Mouse (Mus musculus) hindbrain, postnatal 0 days (tissue): ENCODE data around the gene Adk. TPM values are rescaled to one million over a fixed set of nuclear protein-coding genes. Genes with fewer than 3 reads are reported as not detected.

ENCODE experiments used
- ATAC-seq: fragments of 200-750 bp; cut with Nextera tagmentation; 2 replicates; pipeline ENCODE4 v1.8.0; 2017; ENCODE audit warnings: mild to moderate bottlenecking, moderate TSS enrichment, moderate library complexity
- DNase-seq: peaks from one replicate; pipeline ENCODE4 v3.0.0-alpha.2; 2015; ENCODE audit warnings: low spot score
- H3K27ac ChIP-seq: fragments of 300-500 bp; sonication (generic); 2 replicates; pipeline ENCODE4 v1.5.1; 2014; ENCODE audit warnings: mild to moderate bottlenecking
- H3K27me3 ChIP-seq: fragments of 300-500 bp; sonication (generic); 2 replicates; pipeline ENCODE4 v1.6.1; 2014; ENCODE audit warnings: low read length, mixed read lengths; ENCODE audit not compliant: insufficient read depth
- H3K36me3 ChIP-seq: fragments of 300-500 bp; sonication (generic); 2 replicates; pipeline ENCODE4 v1.6.1; 2014; ENCODE audit warnings: low read length, mixed read lengths; ENCODE audit not compliant: insufficient read depth
- H3K4me1 ChIP-seq: fragments of 300-500 bp; sonication (generic); 2 replicates; pipeline ENCODE4 v1.6.1; 2014; ENCODE audit warnings: antibody characterized with exemption, low read length, mixed read lengths; ENCODE audit not compliant: insufficient read depth
- H3K4me2 ChIP-seq: fragments of 300-500 bp; sonication (generic); 2 replicates; pipeline ENCODE4 v1.6.1; 2014; ENCODE audit warnings: low read depth, mild to moderate bottlenecking, low read length, moderate library complexity, mixed read lengths
- H3K4me3 ChIP-seq: fragments of 300-500 bp; sonication (generic); 2 replicates; pipeline ENCODE4 v1.5.1; 2014; ENCODE audit warnings: low read length
- H3K9ac ChIP-seq: fragments of 300-500 bp; sonication (generic); replicated peaks from 2 replicates; pipeline ENCODE4 v1.6.1; 2014; ENCODE audit warnings: mild to moderate bottlenecking, low read length, moderate library complexity, mixed read lengths
- H3K9me3 ChIP-seq: fragments of 300-500 bp; sonication (generic); 2 replicates; pipeline ENCODE4 v1.6.1; 2016; ENCODE audit warnings: low read length, mixed read lengths
- CTCF ChIP-seq: IDR thresholded peaks from 2 replicates; pipeline ENCODE4 v1.5.1; 2016; ENCODE audit warnings: antibody characterized with exemption, control low read depth, low read depth
- WGBS: fragments of 180-500 bp; shearing (Covaris S2); extraction: QIAGEN DNeasy Blood & Tissue Kit; methylation state at CpG from one replicate; pipeline ENCODE4 v1.1.7; 2014; 5-methylcytosine and 5-hydroxymethylcytosine counted together
- polyA plus RNA-seq: library from polyadenylated mRNA; unstranded; fragments of >200 nt; fragmentation: Nextera tagmentation; extraction: Ambion mirVana; gene quantifications from 2 replicates; pipeline ENCODE4 v1.2.1, GENCODE M21; 2015
- total RNA-seq: library from RNA; depleted of rRNA; stranded (reverse); fragments of >200 nt; gene quantifications from 2 replicates; pipeline ENCODE4 v1.2.3, GENCODE M21; 2014

Adk gene
- total and polyA plus RNA-seq, 2 experiments from 2014 or later, result 27.4 to 63.5 TPM

GRCm38 (mm10) chr14:21402621-21403405 is 350.4 kb downstream of the Adk start:
- no peaks in the 10 kb centered on the region for H3K9me3 ChIP-seq
- no peak overlapping the region for H3K9ac ChIP-seq
- H3K4me1 ChIP-seq, result peaks cover 13% of the 10 kb centered on the region; the same call in 1 of the 2 replicates
- no peak overlapping the region for H3K4me3 ChIP-seq
- no peak; the same call in 1 of the 2 replicates for ATAC-seq
- TF ChIP-seq CTCF, result no peak
- peak overlapping the region; percentile 19; the same call in 1 of the 2 replicates for H3K4me2 ChIP-seq
- WGBS, result 35% methylated on average over 8 of the region's 8 CpGs
- no peak for DNase-seq
- no peaks in the 10 kb centered on the region for H3K36me3 ChIP-seq
- no peak overlapping the region for H3K27ac ChIP-seq
- no peaks in the 10 kb centered on the region for H3K27me3 ChIP-seq

- Histone ChIP-seq H3K27ac (no peak overlapping the region), H3K9ac (no peak overlapping the region), H3K4me2 (no peak overlapping the region), H3K4me1 (peaks cover 12% of the 10 kb centered on the region), H3K4me3 (no peak overlapping the region), H3K9me3 (no peaks in the 10 kb centered on the region), H3K36me3 (no peaks in the 10 kb centered on the region), H3K27me3 (no peaks in the 10 kb centered on the region)
- 78% methylated on average over 5 of the region's 5 CpGs for WGBS
- TF ChIP-seq CTCF, result no peak
- DNase-seq (no peak), ATAC-seq (no peak)
Observed at GRCm38 (mm10) chr14:21406946-21407345, 354.6 kb downstream of the Adk start.

GRCm38 (mm10) chr14:21408846-21409245 is 356.5 kb downstream of the Adk start:
- DNase-seq, result peak; percentile 43
- no peak overlapping the region for H3K4me2 ChIP-seq

GRCm38 (mm10) chr14:21410769-21411477 is 358.5 kb downstream of the Adk start:
- no peak overlapping the region for H3K4me2 ChIP-seq
- H3K9ac ChIP-seq, result no peak overlapping the region
- no peak for TF ChIP-seq CTCF
- no peaks in the 10 kb centered on the region; the same call in 1 of the 2 replicates for H3K4me1 ChIP-seq
- no peaks in the 10 kb centered on the region for H3K27me3 ChIP-seq
- no peak for ATAC-seq
- no peaks in the 10 kb centered on the region for H3K36me3 ChIP-seq
- H3K4me3 ChIP-seq, result no peak overlapping the region
- H3K9me3 ChIP-seq, result no peaks in the 10 kb centered on the region
- DNase-seq, result no peak
- WGBS, result 41% methylated on average over 7 of the region's 7 CpGs
- H3K27ac ChIP-seq, result no peak overlapping the region

More at GRCm38 (mm10) chr14:21408846-21409245, 356.5 kb downstream of the Adk start:
- no peak overlapping the region for H3K4me3 ChIP-seq
- no peak overlapping the region for H3K9ac ChIP-seq
- H3K4me1 ChIP-seq, result no peaks in the 10 kb centered on the region; the same call in 1 of the 2 replicates
- no peak for TF ChIP-seq CTCF
- no peak overlapping the region for H3K27ac ChIP-seq
- H3K27me3 ChIP-seq, result no peaks in the 10 kb centered on the region
- ATAC-seq, result no peak
- H3K36me3 ChIP-seq, result no peaks in the 10 kb centered on the region
- no peaks in the 10 kb centered on the region for H3K9me3 ChIP-seq
- WGBS, result 55% methylated on average over 4 of the region's 4 CpGs

- H3K4me3 ChIP-seq, result no peak overlapping the region
- H3K9ac ChIP-seq, result no peak overlapping the region
- no peaks in the 10 kb centered on the region for H3K27me3 ChIP-seq
- H3K4me2 ChIP-seq, result no peak overlapping the region
- no peak for DNase-seq
- H3K4me1 ChIP-seq, result no peaks in the 10 kb centered on the region; the same call in 1 of the 2 replicates
- no peak for ATAC-seq
- TF ChIP-seq CTCF, result no peak
- H3K36me3 ChIP-seq, result no peaks in the 10 kb centered on the region
- H3K9me3 ChIP-seq, result no peaks in the 10 kb centered on the region
- H3K27ac ChIP-seq, result no peak overlapping the region
- WGBS, result 75% methylated on average over 6 of the region's 6 CpGs
Observed at GRCm38 (mm10) chr14:21411524-21411923, 359.1 kb downstream of the Adk start.

GRCm38 (mm10) chr14:21418332-21418731 is 366.0 kb downstream of the Adk start:
- H3K9me3 ChIP-seq, result no peaks in the 10 kb centered on the region
- no peak overlapping the region for H3K9ac ChIP-seq
- no peaks in the 10 kb centered on the region for H3K27me3 ChIP-seq
- no peak overlapping the region for H3K4me2 ChIP-seq
- no peak overlapping the region for H3K27ac ChIP-seq
- no peak for ATAC-seq
- DNase-seq, result no peak
- no peaks in the 10 kb centered on the region for H3K36me3 ChIP-seq
- TF ChIP-seq CTCF, result no peak
- 89% methylated on average over 7 of the region's 7 CpGs for WGBS
- no peaks in the 10 kb centered on the region for H3K4me1 ChIP-seq
- H3K4me3 ChIP-seq, result no peak overlapping the region
